Mouse (Mus musculus) right cerebral cortex, adult 2 months (tissue): ENCODE results near the gene Gm29797.

Source experiments
- DNase-seq, 2 experiments: peaks; one replicate each; pipeline ENCODE4 v3.0.0; 2021 to 2022; ENCODE audit warnings: low spot score in 2 of 2

Gm29797 gene

GRCm38 (mm10) chr2:181671984-181672383 lies 15.2 kb downstream of the Gm29797 start:
- no peak for DNase-seq

- DNase-seq: no peak
Measured at GRCm38 (mm10) chr2:181673501-181673900, 16.7 kb downstream of the Gm29797 start.

- DNase-seq: no peak
Measured at GRCm38 (mm10) chr2:181674934-181675333, 18.1 kb downstream of the Gm29797 start.

- no peak for DNase-seq
Measured at GRCm38 (mm10) chr2:181675454-181675853, 18.6 kb downstream of the Gm29797 start.

GRCm38 (mm10) chr2:181676424-181676823 lies 19.6 kb downstream of the Gm29797 start:
- DNase-seq: no peak

GRCm38 (mm10) chr2:181677096-181677754 lies 20.4 kb downstream of the Gm29797 start:
- no peak for DNase-seq

GRCm38 (mm10) chr2:181677755-181678098 lies 20.9 kb downstream of the Gm29797 start:
- no peak for DNase-seq

GRCm38 (mm10) chr2:181678780-181679179 lies 21.9 kb downstream of the Gm29797 start:
- DNase-seq: peak; percentile 78 to 86

- DNase-seq: peak; percentile 71 to 78
Measured at GRCm38 (mm10) chr2:181679951-181680715, 23.3 kb downstream of the Gm29797 start, which contains the start of gene Tcea2. Tcea2 (plus strand) TSS chr2:181680310.

GRCm38 (mm10) chr2:181680716-181681117 lies 23.9 kb downstream of the Gm29797 start:
- peak in 1 of 2 experiments; percentile 52 for DNase-seq

- no peak for DNase-seq
Measured at GRCm38 (mm10) chr2:181681978-181682377, 25.1 kb downstream of the Gm29797 start.

GRCm38 (mm10) chr2:181683381-181683780 lies 26.5 kb downstream of the Gm29797 start:
- no peak for DNase-seq

GRCm38 (mm10) chr2:181684713-181685112 lies 27.9 kb downstream of the Gm29797 start:
- no peak for DNase-seq

- DNase-seq: no peak
Measured at GRCm38 (mm10) chr2:181685686-181686085, 28.9 kb downstream of the Gm29797 start.

- DNase-seq: no peak
Measured at GRCm38 (mm10) chr2:181687586-181687985, 30.8 kb downstream of the Gm29797 start.

GRCm38 (mm10) chr2:181689466-181690160 lies 32.8 kb downstream of the Gm29797 start:
- DNase-seq: no peak

GRCm38 (mm10) chr2:181691083-181691482 lies 34.2 kb downstream of the Gm29797 start:
- no peak for DNase-seq

- no peak for DNase-seq
Measured at GRCm38 (mm10) chr2:181691571-181691970, 34.7 kb downstream of the Gm29797 start.

GRCm38 (mm10) chr2:181692304-181692703 lies 35.5 kb downstream of the Gm29797 start:
- no peak for DNase-seq

GRCm38 (mm10) chr2:181693339-181694280 lies 36.8 kb downstream of the Gm29797 start, which contains the start of gene Rgs19:
Rgs19 (minus strand) TSS chr2:181693977.
- DNase-seq: peak; percentile 79 to 82

GRCm38 (mm10) chr2:181694581-181694980 lies 37.7 kb downstream of the Gm29797 start:
- DNase-seq: no peak
